Comparison of ENCODE assay signal across 23 mouse cellular contexts in genomic region chr11:114802540-114803267, GRCm38 (mm10). TPM values are rescaled to one million over a fixed set of nuclear protein-coding genes. Genes with fewer than 3 reads are reported as not detected.
DNase-seq lines count a peak whose midpoint lies in the region; ATAC-seq and TF ChIP-seq lines count a peak whose summit lies in the region.
"Had no signal": no experiment of that assay in that cellular context is flagged by ENCODE, and none has a peak within 500 bp of the region (broad histone marks: within the 10 kb centered on the region; RNA-seq: fewer than 3 reads in every experiment).

No protein-coding gene starts in this region.

- no peak for DNase-seq in forebrain, postnatal 0 days
- DNase-seq in lung, adult 2 months, result no peak
- DNase-seq: adrenal gland, postnatal 25 days; gastrocnemius, postnatal 25 days; kidney, adult 9 months; liver; liver, postnatal 0 days; right cerebral cortex, adult 18-20 months; thymus, postnatal 14 days had no signal

- no peak overlapping the region for H3K4me3 ChIP-seq in forebrain, embryonic 13.5 days
- H3K4me3 ChIP-seq in forebrain, postnatal 0 days (ENCODE audit: low read depth, low read length), result no peak overlapping the region
- no peak overlapping the region for H3K4me3 ChIP-seq in lung, embryonic 16.5 days (ENCODE audit: low read length)
- H3K4me3 ChIP-seq in lung, adult 2 months (replicated peaks; ENCODE audit: extremely low read depth, low read depth, low read length), result no peak overlapping the region
- no peak overlapping the region for H3K4me3 ChIP-seq in hindbrain, embryonic 16.5 days (ENCODE audit: low read length)
- H3K4me3 ChIP-seq in stomach, embryonic 14.5 days (ENCODE audit: low read depth, low read length), result no peak overlapping the region
- H3K4me3 ChIP-seq in neural tube, embryonic 15.5 days (replicated peaks), result no peak overlapping the region
- H3K4me3 ChIP-seq: hindbrain, embryonic 15.5 days; midbrain, embryonic 13.5 days; stomach, embryonic 15.5 days had no signal

- no peak for TF ChIP-seq CTCF in forebrain, postnatal 0 days (IDR thresholded peaks at IDR 0.05; ENCODE audit: low read depth)
- no peak for TF ChIP-seq CTCF in lung, adult 2 months (IDR thresholded peaks at IDR 0.05; ENCODE audit: insufficient read depth, low read length)

- TF ChIP-seq POLR2A in lung, adult 2 months (IDR thresholded peaks at IDR 0.05; ENCODE audit: borderline replicate concordance, extremely low read depth, low read depth, low read length), result no peak

- peak overlapping the region; percentile 16; the same call in 1 of the 2 replicates for H3K9ac ChIP-seq in forebrain, embryonic 13.5 days
- H3K9ac ChIP-seq in forebrain, postnatal 0 days, result no peak overlapping the region
- peak overlapping the region; percentile 32; the same call in 1 of the 2 replicates for H3K9ac ChIP-seq in lung, embryonic 16.5 days (ENCODE audit: low read length)
- H3K9ac ChIP-seq in hindbrain, embryonic 16.5 days (ENCODE audit: low read depth, low read length), result peak overlapping the region; percentile 27; the same call in 1 of the 2 replicates
- no peak overlapping the region for H3K9ac ChIP-seq in stomach, embryonic 14.5 days (replicated peaks; ENCODE audit: low read depth, low read length)
- no peak overlapping the region for H3K9ac ChIP-seq in neural tube, embryonic 15.5 days (replicated peaks)
- H3K9ac ChIP-seq: hindbrain, embryonic 15.5 days; liver, postnatal 0 days; midbrain, embryonic 13.5 days; stomach, embryonic 15.5 days had no signal

- no peaks in the 10 kb centered on the region for H3K36me3 ChIP-seq in forebrain, embryonic 13.5 days (ENCODE audit: poor library complexity, severe bottlenecking)
- H3K36me3 ChIP-seq in forebrain, postnatal 0 days (ENCODE audit: insufficient read depth), result no peaks in the 10 kb centered on the region
- no peaks in the 10 kb centered on the region for H3K36me3 ChIP-seq in lung, embryonic 16.5 days (ENCODE audit: control insufficient read depth, insufficient read depth, low read length)
- no peaks in the 10 kb centered on the region for H3K36me3 ChIP-seq in hindbrain, embryonic 16.5 days (ENCODE audit: control insufficient read depth, insufficient read depth, low read length)
- H3K36me3 ChIP-seq in stomach, embryonic 14.5 days (ENCODE audit: control insufficient read depth, insufficient read depth, low read length), result no peaks in the 10 kb centered on the region
- no peaks in the 10 kb centered on the region for H3K36me3 ChIP-seq in neural tube, embryonic 15.5 days
- H3K36me3 ChIP-seq: hindbrain, embryonic 15.5 days; midbrain, embryonic 13.5 days; stomach, embryonic 15.5 days had no signal

- no peaks in the 10 kb centered on the region for H3K27me3 ChIP-seq in forebrain, embryonic 13.5 days
- H3K27me3 ChIP-seq in forebrain, postnatal 0 days (ENCODE audit: insufficient read depth, low read length), result no peaks in the 10 kb centered on the region
- no peaks in the 10 kb centered on the region for H3K27me3 ChIP-seq in lung, embryonic 16.5 days (ENCODE audit: control insufficient read depth, insufficient read depth, low read depth, low read length)
- H3K27me3 ChIP-seq in hindbrain, embryonic 16.5 days (replicated peaks; ENCODE audit: control insufficient read depth, insufficient read depth, low read length), result no peaks in the 10 kb centered on the region
- no peaks in the 10 kb centered on the region for H3K27me3 ChIP-seq in stomach, embryonic 14.5 days (ENCODE audit: control insufficient read depth, insufficient read depth, low read length)
- H3K27me3 ChIP-seq in neural tube, embryonic 15.5 days (replicated peaks), result no peaks in the 10 kb centered on the region
- H3K27me3 ChIP-seq: hindbrain, embryonic 15.5 days; midbrain, embryonic 13.5 days; stomach, embryonic 15.5 days had no signal

- H3K4me1 ChIP-seq in forebrain, embryonic 13.5 days, result peaks cover 39% of the 10 kb centered on the region
- H3K4me1 ChIP-seq in forebrain, postnatal 0 days (ENCODE audit: insufficient read depth), result no peaks in the 10 kb centered on the region
- H3K4me1 ChIP-seq in lung, embryonic 16.5 days (replicated peaks; ENCODE audit: control insufficient read depth, insufficient read depth, low read length), result peaks cover 3% of the 10 kb centered on the region; the same call in 1 of the 2 replicates
- H3K4me1 ChIP-seq in lung, adult 2 months (ENCODE audit: control insufficient read depth, insufficient read depth, low read length), result no peaks in the 10 kb centered on the region
- peaks cover 9% of the 10 kb centered on the region; the same call in 1 of the 2 replicates for H3K4me1 ChIP-seq in hindbrain, embryonic 16.5 days (ENCODE audit: control insufficient read depth, insufficient read depth, low read depth, low read length)
- peaks cover 9% of the 10 kb centered on the region; the same call in 1 of the 2 replicates for H3K4me1 ChIP-seq in stomach, embryonic 14.5 days (ENCODE audit: control insufficient read depth, insufficient read depth, low read length)
- peaks cover 11% of the 10 kb centered on the region; the same call in 1 of the 2 replicates for H3K4me1 ChIP-seq in neural tube, embryonic 15.5 days

- no peak overlapping the region; the same call in 1 of the 2 replicates for H3K27ac ChIP-seq in forebrain, embryonic 13.5 days
- no peak overlapping the region for H3K27ac ChIP-seq in forebrain, postnatal 0 days (ENCODE audit: low read depth, low read length)
- H3K27ac ChIP-seq in lung, embryonic 16.5 days (ENCODE audit: low read length), result peak overlapping the region; percentile 10; the same call in 1 of the 2 replicates
- no peak overlapping the region for H3K27ac ChIP-seq in hindbrain, embryonic 16.5 days (ENCODE audit: low read depth, low read length)
- H3K27ac ChIP-seq in stomach, embryonic 14.5 days (ENCODE audit: low read length), result no peak overlapping the region
- no peak overlapping the region for H3K27ac ChIP-seq in neural tube, embryonic 15.5 days (replicated peaks)
- H3K27ac ChIP-seq: hindbrain, embryonic 15.5 days; macrophage; midbrain, embryonic 13.5 days; stomach, embryonic 15.5 days had no signal

- WGBS in forebrain, embryonic 13.5 days, result 64% methylated on average over 15 of the region's 15 CpGs
- WGBS in forebrain, postnatal 0 days, result 67% methylated on average over 15 of the region's 15 CpGs
- WGBS in lung, embryonic 16.5 days, result 38% methylated on average over 15 of the region's 15 CpGs
- whole genome bisulfite sequencing in lung, adult 2 months, result 42% methylated on average over 15 of the region's 15 CpGs
- 69% methylated on average over 15 of the region's 15 CpGs for WGBS in hindbrain, embryonic 16.5 days
- 41% methylated on average over 15 of the region's 15 CpGs for WGBS in stomach, embryonic 14.5 days
- WGBS in neural tube, embryonic 15.5 days, result 66% methylated on average over 15 of the region's 15 CpGs

- H3K4me2 ChIP-seq in forebrain, embryonic 13.5 days, result no peak overlapping the region
- H3K4me2 ChIP-seq in forebrain, postnatal 0 days (ENCODE audit: low read depth), result no peak overlapping the region
- H3K4me2 ChIP-seq in lung, embryonic 16.5 days (ENCODE audit: low read depth, low read length), result no peak overlapping the region
- H3K4me2 ChIP-seq in hindbrain, embryonic 16.5 days (ENCODE audit: low read length), result no peak overlapping the region
- H3K4me2 ChIP-seq in stomach, embryonic 14.5 days (replicated peaks; ENCODE audit: low read depth, low read length), result no peak overlapping the region
- H3K4me2 ChIP-seq in neural tube, embryonic 15.5 days, result no peak overlapping the region
- H3K4me2 ChIP-seq: hindbrain, embryonic 15.5 days; midbrain, embryonic 13.5 days; stomach, embryonic 15.5 days had no signal

- no peak for ATAC-seq in forebrain, embryonic 13.5 days
- no peak for ATAC-seq in forebrain, postnatal 0 days
- ATAC-seq in lung, embryonic 16.5 days (ENCODE audit: low read depth), result peak; percentile 24; the same call in 1 of the 2 replicates
- ATAC-seq in hindbrain, embryonic 16.5 days, result no peak
- 0 out of 2 replicates have a peak, but pooled peaks have one; percentile 21 for ATAC-seq in stomach, embryonic 14.5 days (ENCODE audit: insufficient number of reproducible peaks, insufficient read depth, low FRiP score, low read depth)
- no peak for ATAC-seq in neural tube, embryonic 15.5 days (ENCODE audit: low FRiP score)
- ATAC-seq: liver, postnatal 0 days; midbrain, embryonic 13.5 days had no signal

- H3K9me3 ChIP-seq in forebrain, embryonic 13.5 days (replicated peaks), result 0 out of 2 replicates have a peak, but pooled peaks cover 5% of the 10 kb centered on the region
- no peaks in the 10 kb centered on the region for H3K9me3 ChIP-seq in forebrain, postnatal 0 days (ENCODE audit: low read length)
- H3K9me3 ChIP-seq in lung, embryonic 16.5 days (ENCODE audit: control insufficient read depth, low read length), result no peaks in the 10 kb centered on the region
- H3K9me3 ChIP-seq in hindbrain, embryonic 16.5 days (ENCODE audit: control insufficient read depth, low read length), result no peaks in the 10 kb centered on the region
- no peaks in the 10 kb centered on the region for H3K9me3 ChIP-seq in stomach, embryonic 14.5 days (ENCODE audit: control insufficient read depth, low read depth, low read length)
- no peaks in the 10 kb centered on the region for H3K9me3 ChIP-seq in neural tube, embryonic 15.5 days (replicated peaks)
- H3K9me3 ChIP-seq: hindbrain, embryonic 15.5 days; midbrain, embryonic 13.5 days; stomach, embryonic 15.5 days had no signal

RNA-seq across cellular contexts. Expression of gene Gpr142, which starts 4.0 kb away (rescaled TPM):
- polyA plus RNA-seq in forebrain, embryonic 13.5 days (2015; fragmentation: Nextera tagmentation; extraction: Ambion mirVana), result not detected in 2 replicates
- total RNA-seq in forebrain, postnatal 0 days (2014; rRNA removed), result not detected in 2 replicates
- polyA plus RNA-seq in forebrain, postnatal 0 days (2015; fragmentation: Nextera tagmentation; extraction: Ambion mirVana), result not detected in 2 replicates
- polyA plus RNA-seq in lung, embryonic 16.5 days (2015; fragmentation: Nextera tagmentation; extraction: Ambion mirVana), result not detected in 2 replicates
- not detected in 2 replicates for polyA plus RNA-seq in lung, adult 2 months (2012; rRNA removed)
- polyA plus RNA-seq in hindbrain, embryonic 16.5 days (2015; fragmentation: Nextera tagmentation; extraction: Ambion mirVana), result not detected in 2 replicates
- polyA plus RNA-seq in stomach, embryonic 14.5 days (2014; fragmentation: Nextera tagmentation; extraction: Ambion mirVana), result 0.23 and 0.39 TPM in 2 replicates
- polyA plus RNA-seq in neural tube, embryonic 15.5 days (2015; fragmentation: Nextera tagmentation; extraction: Ambion mirVana), result not detected in 2 replicates
- total RNA-seq: adrenal gland, postnatal 25 days; gastrocnemius, postnatal 25 days; heart, adult 8-10 months; layer of hippocampus, postnatal 14 days; left cerebral cortex, postnatal 10 days had no signal
- polyA plus RNA-seq: heart, embryonic 16.5 days; hindbrain, embryonic 15.5 days; large intestine, adult 2 months; liver, postnatal 0 days; macrophage; midbrain, embryonic 13.5 days had no signal

RNA-seq across cellular contexts. Expression of gene Btbd17, which starts 7.0 kb away (rescaled TPM):
- polyA plus RNA-seq in forebrain, embryonic 13.5 days (2015; fragmentation: Nextera tagmentation; extraction: Ambion mirVana), result 25.8 and 27.1 TPM in 2 replicates
- total RNA-seq in forebrain, postnatal 0 days (2014; rRNA removed), result 28.2 and 29.1 TPM in 2 replicates
- polyA plus RNA-seq in forebrain, postnatal 0 days (2015; fragmentation: Nextera tagmentation; extraction: Ambion mirVana), result 12.0 and 20.1 TPM in 2 replicates
- 0.23 and 0.34 TPM in 2 replicates for polyA plus RNA-seq in lung, embryonic 16.5 days (2015; fragmentation: Nextera tagmentation; extraction: Ambion mirVana)
- 0.54 and 0.59 TPM in 2 replicates for polyA plus RNA-seq in lung, adult 2 months (2012; rRNA removed)
- polyA plus RNA-seq in hindbrain, embryonic 16.5 days (2015; fragmentation: Nextera tagmentation; extraction: Ambion mirVana), result 22.4 and 24.2 TPM in 2 replicates
- 0.98 and 1.6 TPM in 2 replicates for polyA plus RNA-seq in stomach, embryonic 14.5 days (2014; fragmentation: Nextera tagmentation; extraction: Ambion mirVana)
- polyA plus RNA-seq in neural tube, embryonic 15.5 days (2015; fragmentation: Nextera tagmentation; extraction: Ambion mirVana), result 14.8 and 21.3 TPM in 2 replicates
- total RNA-seq: adrenal gland, postnatal 25 days; gastrocnemius, postnatal 25 days; heart, adult 8-10 months had no signal
- polyA plus RNA-seq: heart, embryonic 16.5 days; liver, postnatal 0 days; macrophage had no signal

RNA-seq across cellular contexts. Expression of gene Kif19a, which starts 37.5 kb away (rescaled TPM):
- 0.36 and 1.3 TPM in 2 replicates for polyA plus RNA-seq in forebrain, embryonic 13.5 days (2015; fragmentation: Nextera tagmentation; extraction: Ambion mirVana)
- total RNA-seq in forebrain, postnatal 0 days (2014; rRNA removed), result 3.2 TPM in 2 replicates
- polyA plus RNA-seq in forebrain, postnatal 0 days (2015; fragmentation: Nextera tagmentation; extraction: Ambion mirVana), result 0.57 and 0.79 TPM in 2 replicates
- 0.46 and 0.72 TPM in 2 replicates for polyA plus RNA-seq in lung, embryonic 16.5 days (2015; fragmentation: Nextera tagmentation; extraction: Ambion mirVana)
- 8.9 and 9.2 TPM in 2 replicates for polyA plus RNA-seq in lung, adult 2 months (2012; rRNA removed)
- 0.55 and 0.69 TPM in 2 replicates for polyA plus RNA-seq in hindbrain, embryonic 16.5 days (2015; fragmentation: Nextera tagmentation; extraction: Ambion mirVana)
- polyA plus RNA-seq in stomach, embryonic 14.5 days (2014; fragmentation: Nextera tagmentation; extraction: Ambion mirVana), result 0.51 and 0.81 TPM in 2 replicates
- 0.47 and 1.0 TPM in 2 replicates for polyA plus RNA-seq in neural tube, embryonic 15.5 days (2015; fragmentation: Nextera tagmentation; extraction: Ambion mirVana)

RNA-seq across cellular contexts. Expression of gene Gprc5c, which starts 48.2 kb away (rescaled TPM):
- polyA plus RNA-seq in forebrain, embryonic 13.5 days (2015; fragmentation: Nextera tagmentation; extraction: Ambion mirVana), result 4.6 and 5.0 TPM in 2 replicates
- total RNA-seq in forebrain, postnatal 0 days (2014; rRNA removed), result 4.4 and 7.9 TPM in 2 replicates
- 5.5 and 5.8 TPM in 2 replicates for polyA plus RNA-seq in forebrain, postnatal 0 days (2015; fragmentation: Nextera tagmentation; extraction: Ambion mirVana)
- 30.7 and 33.2 TPM in 2 replicates for polyA plus RNA-seq in lung, embryonic 16.5 days (2015; fragmentation: Nextera tagmentation; extraction: Ambion mirVana)
- polyA plus RNA-seq in lung, adult 2 months (2012; rRNA removed), result 14.3 and 18.2 TPM in 2 replicates
- 9.7 and 12.9 TPM in 2 replicates for polyA plus RNA-seq in hindbrain, embryonic 16.5 days (2015; fragmentation: Nextera tagmentation; extraction: Ambion mirVana)
- 23.5 and 27.2 TPM in 2 replicates for polyA plus RNA-seq in stomach, embryonic 14.5 days (2014; fragmentation: Nextera tagmentation; extraction: Ambion mirVana)
- 8.8 and 12.0 TPM in 2 replicates for polyA plus RNA-seq in neural tube, embryonic 15.5 days (2015; fragmentation: Nextera tagmentation; extraction: Ambion mirVana)

Comparison
In these comparisons a context has a peak if more than half of its experiments do, and no peak if none do; other contexts are left out.
1. H3K9ac ChIP-seq: peak in forebrain, embryonic 13.5 days (single experiment), lung, embryonic 16.5 days (single experiment) and hindbrain, embryonic 16.5 days (single experiment); none in forebrain, postnatal 0 days (single experiment), stomach, embryonic 14.5 days (single experiment) and neural tube, embryonic 15.5 days (single experiment).
2. ATAC-seq: peak in lung, embryonic 16.5 days (single experiment) and stomach, embryonic 14.5 days (single experiment); none in forebrain, embryonic 13.5 days (single experiment), forebrain, postnatal 0 days (single experiment), hindbrain, embryonic 16.5 days (single experiment) and neural tube, embryonic 15.5 days (single experiment).